Mouse (Mus musculus) liver, embryonic 11.5 days (tissue): ENCODE measurements around the gene Hspg2. TPM values are rescaled to one million over a fixed set of nuclear protein-coding genes. Genes with fewer than 3 reads are reported as not detected.
"Not testable (repeated sequence)": the region's sequence is repeated elsewhere in the genome, so short reads cannot be mapped to it uniquely, and the experiment has no call there.

Experiments
- ATAC-seq: fragments of 200-750 bp; cut with Nextera tagmentation; replicated peaks from 2 replicates; pipeline ENCODE4 v1.8.0; 2017; ENCODE audit warnings: moderate number of reproducible peaks, mild to moderate bottlenecking, moderate TSS enrichment, moderate library complexity; ENCODE audit not compliant: low FRiP score
- DNase-seq: peaks from one replicate; pipeline ENCODE4 v3.0.0-alpha.2; 2017; ENCODE audit warnings: low spot score
- H3K27ac ChIP-seq: fragments of 300-500 bp; sonication (generic); 2 replicates; pipeline ENCODE4 v1.5.1; 2014; ENCODE audit warnings: mild to moderate bottlenecking, low read depth, low read length, control low read depth
- H3K27me3 ChIP-seq: fragments of 300-500 bp; sonication (generic); replicated peaks from 2 replicates; pipeline ENCODE4 v1.6.1; 2014; ENCODE audit warnings: low read length, mixed read lengths; ENCODE audit not compliant: control insufficient read depth, insufficient read depth
- H3K36me3 ChIP-seq: fragments of 300-500 bp; sonication (generic); 2 replicates; pipeline ENCODE4 v1.6.1; 2014; ENCODE audit warnings: mild to moderate bottlenecking, low read length, moderate library complexity, mixed read lengths; ENCODE audit not compliant: control insufficient read depth, insufficient read depth
- H3K4me1 ChIP-seq: fragments of 300-500 bp; sonication (generic); replicated peaks from 2 replicates; pipeline ENCODE4 v1.6.1; 2014; ENCODE audit warnings: low read length, mixed read lengths; ENCODE audit not compliant: control insufficient read depth, insufficient read depth
- H3K4me2 ChIP-seq: fragments of 300-500 bp; sonication (generic); 2 replicates; pipeline ENCODE4 v1.6.1; 2014; ENCODE audit warnings: mild to moderate bottlenecking, control low read depth, moderate library complexity
- H3K4me3 ChIP-seq: fragments of 300-500 bp; sonication (generic); 2 replicates; pipeline ENCODE4 v1.5.1; 2014; ENCODE audit warnings: low read depth, low read length, control low read depth
- H3K9ac ChIP-seq: fragments of 300-500 bp; sonication (generic); 2 replicates; pipeline ENCODE4 v1.6.1; 2014; ENCODE audit warnings: low read depth, low read length, control low read depth
- H3K9me3 ChIP-seq: fragments of 300-500 bp; sonication (generic); 2 replicates; pipeline ENCODE4 v1.6.1; 2016; ENCODE audit warnings: low read length, inconsistent platforms, mixed read lengths; ENCODE audit not compliant: control insufficient read depth
- WGBS: fragments of 180-500 bp; shearing (Covaris S2); extraction: QIAGEN DNeasy Blood & Tissue Kit; methylation state at CpG from one replicate; pipeline ENCODE4 v1.1.7; 2014; 5-methylcytosine and 5-hydroxymethylcytosine counted together
- polyA plus RNA-seq: library from polyadenylated mRNA; unstranded; fragments of >200 nt; fragmentation: Nextera tagmentation; extraction: Ambion mirVana; gene quantifications from 2 replicates; pipeline ENCODE4 v1.2.1, GENCODE M21; 2014

Gene Hspg2
- polyA plus RNA-seq, 1 experiment from 2014 or later: 20.8 TPM

DNA sequence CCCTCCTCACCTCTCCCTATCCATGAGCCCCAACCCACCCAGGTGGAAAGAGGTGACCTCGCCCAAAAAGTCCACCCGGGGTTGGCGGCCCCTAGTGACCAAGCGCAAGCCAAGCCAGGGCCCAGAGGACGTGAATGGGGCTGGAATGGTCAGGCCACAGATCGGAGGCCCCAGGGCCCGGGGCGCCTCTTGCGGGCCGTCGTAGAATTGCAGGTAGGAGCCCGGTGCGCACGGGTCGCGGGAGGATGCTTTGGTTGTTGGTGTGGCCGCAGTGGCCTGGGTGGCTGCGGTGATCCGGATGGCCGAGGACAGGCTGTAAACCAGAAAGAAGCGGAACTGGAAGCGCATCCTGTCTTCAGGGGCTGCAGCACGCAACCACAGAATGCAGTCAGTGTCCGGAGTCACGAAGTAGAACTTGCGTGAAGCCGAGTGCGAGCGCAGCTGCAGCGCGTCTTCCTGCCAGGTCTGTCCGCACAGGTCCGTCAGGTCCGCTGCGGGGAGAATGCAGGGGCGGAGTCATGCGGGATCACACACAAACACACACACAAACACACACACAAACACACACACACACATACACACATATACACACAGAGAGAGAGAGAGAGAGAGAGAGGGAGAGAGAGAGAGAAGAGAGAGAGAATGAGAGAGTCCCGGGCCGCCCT lies 109.7 kb downstream of the Hspg2 start:
- H3K4me2 ChIP-seq: peak overlapping the region; percentile 69
- ATAC-seq (peak; percentile 43; the same call in 1 of the 2 replicates), DNase-seq (peak; percentile 78)
- no peaks in the 10 kb centered on the region; the same call in 1 of the 2 replicates for H3K4me1 ChIP-seq
- peaks cover 16% of the 10 kb centered on the region for H3K27me3 ChIP-seq
- 0 out of 2 replicates have a peak overlapping the region, but pooled peaks have one; percentile 12 for H3K9ac ChIP-seq
- no peaks in the 10 kb centered on the region for H3K36me3 ChIP-seq
- peak overlapping the region; percentile 24 for H3K4me3 ChIP-seq
- H3K27ac ChIP-seq: no peak overlapping the region
- 4% methylated on average over 39 of the region's 39 CpGs for WGBS
- H3K9me3 ChIP-seq: no peaks in the 10 kb centered on the region

DNA sequence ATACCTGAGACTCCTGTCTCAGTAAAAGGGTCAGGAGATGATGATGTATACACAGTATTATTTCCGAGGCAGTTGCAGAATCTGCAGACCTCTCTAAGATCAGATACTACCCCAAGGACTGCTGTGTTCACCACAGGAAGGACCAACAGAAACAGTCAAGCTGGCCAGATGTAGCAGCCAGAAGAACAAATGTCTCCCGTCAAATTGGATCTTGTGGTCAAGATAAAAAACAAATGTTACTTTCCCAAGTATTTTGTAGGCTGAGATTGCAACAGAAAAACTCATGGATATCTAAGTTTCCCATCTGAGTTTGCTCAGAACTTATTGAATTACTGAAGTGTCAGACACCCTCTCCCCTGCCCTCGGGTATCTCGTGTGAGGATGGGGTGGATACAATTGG lies 111.2 kb downstream of the Hspg2 start:
- no peaks in the 10 kb centered on the region; the same call in 1 of the 2 replicates for H3K4me1 ChIP-seq
- no peak overlapping the region for H3K9ac ChIP-seq
- H3K27me3 ChIP-seq: peaks cover 16% of the 10 kb centered on the region
- H3K4me3 ChIP-seq: no peak overlapping the region
- DNase-seq (no peak), ATAC-seq (no peak)
- no peaks in the 10 kb centered on the region for H3K36me3 ChIP-seq
- H3K4me2 ChIP-seq: no peak overlapping the region
- H3K27ac ChIP-seq: no peak overlapping the region
- no peaks in the 10 kb centered on the region for H3K9me3 ChIP-seq
- WGBS: 40% methylated on average over 4 of the region's 4 CpGs

DNA sequence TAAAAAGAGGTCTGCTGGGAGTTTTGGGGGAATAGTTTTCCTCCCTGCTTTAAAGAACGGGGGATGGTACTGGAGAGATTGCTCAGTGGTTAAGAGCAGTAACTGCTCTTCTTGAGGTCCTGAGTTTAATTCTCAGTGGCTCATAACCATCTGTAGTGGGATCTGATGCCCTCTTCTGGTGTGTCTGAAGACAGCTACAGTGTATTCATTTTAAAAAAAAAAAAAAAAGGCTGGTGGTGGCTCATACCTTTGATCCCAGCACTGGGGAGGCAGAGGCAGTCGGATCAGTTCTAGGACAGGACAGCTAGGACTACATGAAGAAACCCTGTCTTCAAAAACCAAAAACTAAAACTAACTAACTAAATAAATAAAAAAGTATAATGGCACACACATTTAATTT lies 111.7 kb downstream of the Hspg2 start:
- DNase-seq: no peak
- Histone ChIP-seq H3K4me3 (no peak overlapping the region), H3K9ac (no peak overlapping the region), H3K4me1 (no peaks in the 10 kb centered on the region; the same call in 1 of the 2 replicates), H3K27me3 (peaks cover 16% of the 10 kb centered on the region), H3K9me3 (no peaks in the 10 kb centered on the region), H3K27ac (no peak overlapping the region), H3K4me2 (no peak overlapping the region), H3K36me3 (no peaks in the 10 kb centered on the region)
- no peak for ATAC-seq
- 80% methylated on average over 2 of the region's 2 CpGs for WGBS

DNA sequence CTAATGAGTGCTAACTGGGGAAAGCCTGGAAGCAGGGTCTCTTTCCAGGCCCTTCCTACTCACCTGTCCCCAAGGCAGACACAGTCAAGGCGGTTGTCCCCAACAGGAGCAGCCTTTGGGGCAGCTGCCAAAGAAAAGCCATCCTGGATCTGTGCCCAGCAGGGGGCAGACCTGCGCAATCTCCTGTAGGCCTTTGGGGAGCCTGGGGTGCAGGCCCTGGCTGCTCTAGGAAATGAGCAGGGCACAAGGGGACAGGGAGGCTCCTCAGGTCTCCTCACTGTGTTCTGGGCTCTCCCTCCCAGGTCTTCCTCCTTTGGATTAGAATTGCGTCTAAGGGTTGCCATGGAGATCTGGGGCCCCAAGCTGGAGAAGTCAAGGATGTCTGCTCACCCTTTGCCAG lies 113.2 kb downstream of the Hspg2 start:
- Histone ChIP-seq H3K27ac (no peak overlapping the region), H3K4me3 (no peak overlapping the region), H3K27me3 (peaks cover 16% of the 10 kb centered on the region), H3K4me1 (no peaks in the 10 kb centered on the region; the same call in 1 of the 2 replicates), H3K4me2 (no peak overlapping the region), H3K9ac (no peak overlapping the region), H3K36me3 (no peaks in the 10 kb centered on the region), H3K9me3 (no peaks in the 10 kb centered on the region)
- ATAC-seq (no peak), DNase-seq (no peak)
- WGBS: 50% methylated on average over 3 of the region's 3 CpGs

GRCm38 (mm10) chr4:137589095-137589494 lies 120.5 kb downstream of the Hspg2 start:
- not testable (repeated sequence) for H3K4me3 ChIP-seq, ATAC-seq, H3K9ac ChIP-seq, H3K4me2 ChIP-seq, DNase-seq, H3K27me3 ChIP-seq, H3K36me3 ChIP-seq, H3K27ac ChIP-seq, H3K9me3 ChIP-seq, H3K4me1 ChIP-seq
- WGBS: 79% methylated on average over 2 of the region's 3 CpGs

GRCm38 (mm10) chr4:137589586-137589985 lies 121.0 kb downstream of the Hspg2 start:
- no peak for ATAC-seq
- WGBS: 87% methylated on average over 3 of the region's 3 CpGs
- Histone ChIP-seq H3K27me3 (no peaks in the 10 kb centered on the region), H3K27ac (no peak overlapping the region), H3K4me2 (no peak overlapping the region), H3K9ac (no peak overlapping the region), H3K4me1 (no peaks in the 10 kb centered on the region), H3K9me3 (no peaks in the 10 kb centered on the region), H3K36me3 (no peaks in the 10 kb centered on the region), H3K4me3 (no peak overlapping the region)
- no peak for DNase-seq

DNA sequence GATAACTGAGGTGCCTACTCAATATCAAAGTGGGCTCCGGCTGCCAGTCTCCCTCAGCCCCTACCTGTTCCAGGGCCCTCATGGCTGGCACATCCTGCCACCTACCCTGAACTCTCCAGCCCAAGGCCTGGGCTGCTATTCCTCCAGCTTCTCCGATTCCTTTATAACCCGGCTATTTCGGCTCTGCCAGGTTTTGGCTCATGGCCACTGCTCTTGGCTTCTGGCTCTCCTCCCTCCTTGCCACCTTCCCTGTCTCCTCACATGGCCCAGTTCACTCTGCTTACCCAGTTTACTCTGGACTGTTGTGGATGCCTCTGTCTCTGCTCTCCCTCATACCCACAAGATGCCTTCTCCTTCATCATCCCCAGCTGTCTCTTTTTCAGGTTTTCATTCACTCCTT lies 122.4 kb downstream of the Hspg2 start:
- WGBS: 92% methylated on average over 4 of the region's 4 CpGs
- no peak for ATAC-seq
- no peak for DNase-seq
- no peaks in the 10 kb centered on the region for H3K27me3 ChIP-seq
- no peaks in the 10 kb centered on the region for H3K36me3 ChIP-seq
- no peak overlapping the region for H3K4me2 ChIP-seq
- no peak overlapping the region for H3K9ac ChIP-seq
- H3K4me3 ChIP-seq: no peak overlapping the region
- H3K9me3 ChIP-seq: no peaks in the 10 kb centered on the region
- no peak overlapping the region for H3K27ac ChIP-seq
- peaks cover 11% of the 10 kb centered on the region for H3K4me1 ChIP-seq

DNA sequence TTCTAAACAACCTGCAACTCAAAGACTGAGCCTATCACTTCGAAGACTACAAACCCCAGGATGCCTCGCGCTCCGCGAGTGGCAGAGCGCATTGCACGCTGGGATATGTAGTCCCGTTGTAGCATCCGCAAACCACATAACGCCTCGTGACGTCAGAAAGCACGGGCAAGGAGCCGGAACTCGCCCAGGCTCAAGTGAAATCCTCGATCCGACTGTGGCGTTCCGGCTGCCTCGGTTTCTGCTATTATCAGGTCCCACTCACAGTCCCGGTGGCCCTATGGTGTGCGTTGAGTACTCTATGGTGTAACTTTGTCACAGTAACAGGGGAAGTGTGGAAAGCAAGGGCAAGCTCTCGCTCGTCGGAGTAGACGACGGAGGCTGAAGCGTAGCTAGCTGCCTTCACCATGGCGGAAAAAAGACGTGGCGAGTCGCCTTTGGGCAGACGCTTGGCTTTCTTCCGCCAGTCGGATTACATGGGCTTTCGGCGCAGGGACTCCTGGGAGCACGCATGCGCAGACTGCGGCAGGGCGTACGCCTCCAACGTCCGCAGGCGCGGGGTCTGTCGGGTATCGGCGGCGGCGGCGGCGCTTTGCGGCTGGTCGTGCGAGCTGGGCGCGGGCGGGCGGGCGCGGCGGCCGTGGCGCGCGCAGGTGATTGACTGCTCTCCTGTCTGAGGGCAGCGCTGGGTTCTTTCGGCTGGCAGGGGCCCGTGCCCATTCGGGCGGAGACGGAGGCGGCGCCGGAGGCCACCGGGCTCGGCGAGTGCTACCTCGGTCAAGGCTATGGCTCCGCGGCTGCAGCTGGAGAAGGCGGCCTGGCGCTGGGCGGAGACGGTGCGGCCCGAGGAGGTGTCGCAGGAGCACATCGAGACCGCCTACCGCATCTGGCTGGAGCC lies 125.3 kb downstream of the Hspg2 start, which contains the start of gene Usp48:
Gene Usp48 (plus strand): TSS at position 155 of the 895 bp plus-strand sequence.
- Histone ChIP-seq H3K4me2 (peak within 1 kb of the TSS; percentile 88), H3K4me3 (peak within 1 kb of the TSS; percentile 79), H3K36me3 (no peaks in the 10 kb centered on the region; the same call in 1 of the 2 replicates), H3K9me3 (no peaks in the 10 kb centered on the region), H3K4me1 (peaks cover 36% of the 10 kb centered on the region), H3K9ac (peak within 1 kb of the TSS; percentile 88), H3K27ac (peak within 1 kb of the TSS; percentile 99), H3K27me3 (no peaks in the 10 kb centered on the region)
- under 1% methylated on average over 88 of the region's 92 CpGs for WGBS
- DNase-seq: peak; percentile 94
- peak; percentile 90 for ATAC-seq
